Mouse (Mus musculus) heart, embryonic 10.5 days (tissue): ENCODE results near the gene Ppt1. TPM values are rescaled to one million over a fixed set of nuclear protein-coding genes. Genes with fewer than 3 reads are reported as not detected.

ENCODE experiments used
- DNase-seq: peaks from one replicate; pipeline ENCODE4 v3.0.0-alpha.2; 2017; ENCODE audit warnings: low spot score
- H3K27ac ChIP-seq: fragments of 300-500 bp; sonication (generic); 2 replicates; pipeline ENCODE4 v1.5.1; 2016; ENCODE audit warnings: mild to moderate bottlenecking
- H3K27me3 ChIP-seq: fragments of 300-500 bp; sonication (generic); 2 replicates; pipeline ENCODE4 v1.6.1; 2016; ENCODE audit warnings: mild to moderate bottlenecking; ENCODE audit not compliant: poor library complexity, insufficient read depth, severe bottlenecking
- H3K36me3 ChIP-seq: fragments of 300-500 bp; sonication (generic); 2 replicates; pipeline ENCODE4 v1.6.1; 2016; ENCODE audit warnings: mild to moderate bottlenecking, moderate library complexity
- H3K4me1 ChIP-seq: fragments of 300-500 bp; sonication (generic); 2 replicates; pipeline ENCODE4 v1.6.1; 2016; ENCODE audit warnings: mild to moderate bottlenecking
- H3K4me3 ChIP-seq: fragments of 300-500 bp; sonication (generic); 2 replicates; pipeline ENCODE4 v1.5.1; 2016; ENCODE audit warnings: mild to moderate bottlenecking, moderate library complexity
- H3K9me3 ChIP-seq: fragments of 300-500 bp; sonication (generic); 2 replicates; pipeline ENCODE4 v1.6.1; 2016; ENCODE audit warnings: mild to moderate bottlenecking, moderate library complexity
- WGBS: fragments of 180-500 bp; shearing (Covaris S2); methylation state at CpG from one replicate; pipeline ENCODE4 v1.1.7; 2016; 5-methylcytosine and 5-hydroxymethylcytosine counted together
- polyA plus RNA-seq: library from polyadenylated mRNA; unstranded; fragments of >200 nt; fragmentation: Nextera tagmentation; extraction: Ambion mirVana; gene quantifications from 2 replicates; pipeline ENCODE4 v1.2.1, GENCODE M21; 2016

Ppt1 gene
- polyA plus RNA-seq, 1 experiment from 2014 or later = 55.0 TPM

GRCm38 (mm10) chr4:122873512-122873911 is 37.5 kb downstream of the Ppt1 start:
- Histone ChIP-seq H3K36me3 (peaks cover 36% of the 10 kb centered on the region), H3K27ac (no peak overlapping the region), H3K4me3 (no peak overlapping the region), H3K27me3 (no peaks in the 10 kb centered on the region), H3K9me3 (no peaks in the 10 kb centered on the region), H3K4me1 (peaks cover 9% of the 10 kb centered on the region; the same call in 1 of the 2 replicates)
- 71% methylated on average over 4 of the region's 4 CpGs for WGBS
- no peak for DNase-seq

GRCm38 (mm10) chr4:122878333-122879070 is 42.5 kb downstream of the Ppt1 start:
- WGBS = 96% methylated on average over 2 of the region's 2 CpGs
- DNase-seq = no peak
- H3K27me3 ChIP-seq = no peaks in the 10 kb centered on the region
- H3K4me1 ChIP-seq = peaks cover 6% of the 10 kb centered on the region
- H3K27ac ChIP-seq = 0 out of 2 replicates have a peak overlapping the region, but pooled peaks have one; percentile 52
- no peaks in the 10 kb centered on the region for H3K36me3 ChIP-seq
- H3K4me3 ChIP-seq = no peak overlapping the region
- no peaks in the 10 kb centered on the region for H3K9me3 ChIP-seq

GRCm38 (mm10) chr4:122882544-122882943 is 46.5 kb downstream of the Ppt1 start:
- 83% methylated on average over 3 of the region's 3 CpGs for WGBS
- Histone ChIP-seq H3K27me3 (no peaks in the 10 kb centered on the region), H3K4me1 (peaks cover 22% of the 10 kb centered on the region), H3K4me3 (no peak overlapping the region), H3K9me3 (no peaks in the 10 kb centered on the region), H3K27ac (no peak overlapping the region), H3K36me3 (no peaks in the 10 kb centered on the region)
- DNase-seq = no peak

GRCm38 (mm10) chr4:122883294-122883693 is 47.3 kb downstream of the Ppt1 start:
- no peak for DNase-seq
- no peak overlapping the region for H3K4me3 ChIP-seq
- H3K4me1 ChIP-seq = peaks cover 20% of the 10 kb centered on the region
- H3K27ac ChIP-seq = no peak overlapping the region
- H3K9me3 ChIP-seq = no peaks in the 10 kb centered on the region
- WGBS = 93% methylated on average over 3 of the region's 3 CpGs
- no peaks in the 10 kb centered on the region for H3K36me3 ChIP-seq
- H3K27me3 ChIP-seq = no peaks in the 10 kb centered on the region

GRCm38 (mm10) chr4:122884051-122884450 is 48.0 kb downstream of the Ppt1 start:
- Histone ChIP-seq H3K27ac (no peak overlapping the region; the same call in 1 of the 2 replicates), H3K9me3 (no peaks in the 10 kb centered on the region), H3K4me1 (peaks cover 17% of the 10 kb centered on the region), H3K36me3 (no peaks in the 10 kb centered on the region), H3K4me3 (peak overlapping the region; percentile 85), H3K27me3 (no peaks in the 10 kb centered on the region)
- 57% methylated on average over 2 of the region's 2 CpGs for WGBS
- DNase-seq = no peak

GRCm38 (mm10) chr4:122884481-122885340 is 48.7 kb downstream of the Ppt1 start:
- Histone ChIP-seq H3K27ac (peak overlapping the region; percentile 99), H3K9me3 (no peaks in the 10 kb centered on the region), H3K36me3 (no peaks in the 10 kb centered on the region), H3K27me3 (no peaks in the 10 kb centered on the region), H3K4me3 (peak overlapping the region; percentile 85), H3K4me1 (peaks cover 17% of the 10 kb centered on the region)
- no peak for DNase-seq
- WGBS = 37% methylated on average over 12 of the region's 12 CpGs

- Histone ChIP-seq H3K27me3 (no peaks in the 10 kb centered on the region), H3K36me3 (no peaks in the 10 kb centered on the region), H3K27ac (peak within 1 kb of the TSS; percentile 99), H3K4me1 (peaks cover 18% of the 10 kb centered on the region), H3K4me3 (peak within 1 kb of the TSS; percentile 85), H3K9me3 (no peaks in the 10 kb centered on the region)
- peak; percentile 99 for DNase-seq
- under 1% methylated on average over 49 of the region's 49 CpGs for WGBS
These were observed 49.9 kb downstream of the Ppt1 start, which contains the start of gene Cap1 for GRCm38 (mm10) chr4:122885768-122886578. Gene Cap1, minus strand, starts transcription at chr4:122886056.

GRCm38 (mm10) chr4:122886579-122887254 is 50.7 kb downstream of the Ppt1 start:
- DNase-seq = no peak
- 9% methylated on average over 19 of the region's 19 CpGs for WGBS
- no peaks in the 10 kb centered on the region for H3K27me3 ChIP-seq
- no peaks in the 10 kb centered on the region for H3K9me3 ChIP-seq
- peaks cover 25% of the 10 kb centered on the region for H3K4me1 ChIP-seq
- peak overlapping the region; percentile 85 for H3K4me3 ChIP-seq
- H3K27ac ChIP-seq = peak overlapping the region; percentile 99
- H3K36me3 ChIP-seq = no peaks in the 10 kb centered on the region

- Histone ChIP-seq H3K36me3 (no peaks in the 10 kb centered on the region), H3K9me3 (no peaks in the 10 kb centered on the region), H3K4me3 (peak overlapping the region; percentile 85; the same call in 1 of the 2 replicates), H3K4me1 (peaks cover 25% of the 10 kb centered on the region), H3K27ac (peak overlapping the region; percentile 99), H3K27me3 (no peaks in the 10 kb centered on the region)
- no peak for DNase-seq
- 78% methylated on average over 2 of the region's 2 CpGs for WGBS
These were observed 51.3 kb downstream of the Ppt1 start for GRCm38 (mm10) chr4:122887336-122887735.

- Histone ChIP-seq H3K36me3 (no peaks in the 10 kb centered on the region), H3K27ac (peak overlapping the region; percentile 69; the same call in 1 of the 2 replicates), H3K9me3 (no peaks in the 10 kb centered on the region), H3K27me3 (no peaks in the 10 kb centered on the region), H3K4me1 (peaks cover 7% of the 10 kb centered on the region), H3K4me3 (no peak overlapping the region)
- DNase-seq = peak; percentile 80
- WGBS = 18% methylated on average over 3 of the region's 3 CpGs
These were observed 54.9 kb downstream of the Ppt1 start for GRCm38 (mm10) chr4:122890881-122891481.

- H3K4me1 ChIP-seq = peaks cover 7% of the 10 kb centered on the region
- no peak overlapping the region for H3K4me3 ChIP-seq
- WGBS = 45% methylated on average over 1 of the region's 1 CpGs
- H3K36me3 ChIP-seq = no peaks in the 10 kb centered on the region
- no peaks in the 10 kb centered on the region for H3K9me3 ChIP-seq
- no peaks in the 10 kb centered on the region for H3K27me3 ChIP-seq
- no peak for DNase-seq
- H3K27ac ChIP-seq = no peak overlapping the region
These were observed 55.6 kb downstream of the Ppt1 start for GRCm38 (mm10) chr4:122891597-122891996.

- no peak overlapping the region for H3K27ac ChIP-seq
These were observed 56.1 kb downstream of the Ppt1 start for GRCm38 (mm10) chr4:122892157-122892556.

More at GRCm38 (mm10) chr4:122892157-122892556, 56.1 kb downstream of the Ppt1 start:
- H3K9me3 ChIP-seq = no peaks in the 10 kb centered on the region
- DNase-seq = no peak
- H3K4me3 ChIP-seq = no peak overlapping the region
- WGBS = 58% methylated on average over 5 of the region's 5 CpGs
- H3K36me3 ChIP-seq = no peaks in the 10 kb centered on the region
- no peaks in the 10 kb centered on the region for H3K27me3 ChIP-seq
- peaks cover 7% of the 10 kb centered on the region for H3K4me1 ChIP-seq
